Mouse (Mus musculus): ENCODE measurements around the gene Tm7sf2. TPM values are rescaled to one million over a fixed set of nuclear protein-coding genes. Genes with fewer than 3 reads are reported as not detected.

Gene Tm7sf2
- polyA plus RNA-seq, 1 experiment from 2014 or later = 7.6 TPM

DNA sequence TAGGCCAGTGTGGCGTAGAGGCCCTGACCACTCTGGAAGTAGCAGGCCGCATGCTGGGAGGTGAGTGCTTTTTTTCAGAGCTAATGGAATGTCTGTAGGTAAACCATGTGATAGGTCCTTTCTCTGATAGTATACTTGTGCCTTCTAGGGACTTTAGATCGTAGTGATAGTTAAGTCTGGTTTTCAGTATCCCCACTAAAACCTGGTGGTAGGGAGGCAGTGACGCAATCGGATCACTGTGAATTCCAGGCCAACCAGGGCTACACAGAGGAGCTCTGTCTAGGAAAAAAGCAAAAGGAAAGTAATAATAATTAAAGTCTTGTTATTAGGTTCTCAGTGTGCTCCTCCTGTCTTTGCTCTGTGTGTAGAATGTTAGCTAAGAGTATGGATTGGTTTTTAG lies 9.7 kb downstream of the Tm7sf2 start:
- Histone ChIP-seq H3K4me3 (ENCODE audit: control insufficient read depth in 1 of 2, insufficient read depth in 1 of 2, low read depth in 1 of 2, low read length in 2 of 2) (peak overlapping the region; percentile 81 to 88), H3K27ac (replicated peaks in 1 of 2; ENCODE audit: control insufficient read depth in 1 of 2, insufficient read depth in 1 of 2, low read depth in 2 of 2, low read length in 2 of 2) (peak overlapping the region in 1 of 2 experiments; percentile 82; a peak in 2 of 4 replicates), H3K4me2 (ENCODE audit: low read length) (peak overlapping the region; percentile 86), H3K9me3 (ENCODE audit: control insufficient read depth, low read length) (no peaks in the 10 kb centered on the region), H3K36me3 (ENCODE audit: control insufficient read depth, insufficient read depth, low read length) (peaks cover 45% of the 10 kb centered on the region), H3K9ac (ENCODE audit: low read length) (peak overlapping the region; percentile 94), H3K27me3 (ENCODE audit: control insufficient read depth, insufficient read depth, low read length) (no peaks in the 10 kb centered on the region), H3K4me1 (ENCODE audit: control insufficient read depth in 2 of 2, insufficient read depth in 2 of 2, low read length in 2 of 2) (peaks cover 9 to 33% of the 10 kb centered on the region in 2 experiments)
- 26% methylated on average over 5 of the region's 5 CpGs for WGBS
- ATAC-seq (ENCODE audit: insufficient number of reproducible peaks, insufficient read depth, low FRiP score, low read depth) = no peak

DNA sequence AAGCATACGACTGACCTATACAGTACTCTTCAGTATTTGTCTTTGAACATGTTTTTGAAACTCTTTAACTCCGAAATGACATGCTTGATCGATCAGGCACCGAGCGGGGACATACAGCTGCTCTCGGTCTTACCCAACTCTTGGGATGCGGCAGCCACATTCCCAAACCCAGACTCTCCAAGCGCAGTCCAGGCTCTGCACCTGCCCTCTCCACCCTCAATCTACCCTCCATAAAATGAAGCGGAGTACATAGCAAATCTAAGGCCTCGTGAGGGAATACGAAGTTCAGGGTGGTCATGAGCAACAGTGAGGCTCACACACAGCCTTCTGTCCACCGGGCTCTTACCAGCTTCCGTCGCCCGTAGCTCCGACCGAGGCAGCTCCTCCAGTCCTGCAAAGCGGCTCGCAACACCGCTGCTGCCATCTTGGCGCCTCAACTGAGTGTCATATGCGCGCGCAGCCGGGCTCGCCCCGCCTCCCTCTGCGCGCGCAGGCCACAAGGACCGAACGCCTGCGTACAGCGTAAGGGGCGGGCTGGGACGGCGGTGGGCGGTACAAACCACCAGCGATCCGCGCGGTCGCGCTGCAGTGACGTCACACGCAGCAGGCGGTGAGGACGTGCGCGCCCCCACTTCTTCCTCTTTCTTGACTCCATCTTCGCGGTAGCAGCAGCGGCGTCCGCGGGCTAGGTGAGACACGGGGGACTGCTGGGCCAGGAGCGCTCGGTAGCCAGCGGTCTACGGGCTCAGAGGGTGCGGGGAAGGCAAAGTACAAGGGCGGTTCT lies 10.7 kb downstream of the Tm7sf2 start, which contains the start of the genes Mrpl49 and Fau:
Mrpl49 (minus strand) TSS at position 473 of the 784 bp plus-strand sequence.
Fau (plus strand) TSS at position 532 of the 784 bp plus-strand sequence.
- peak within 1 kb of the TSS; percentile 88 to 91 for H3K4me3 ChIP-seq (ENCODE audit: control insufficient read depth in 1 of 2, insufficient read depth in 1 of 2, low read depth in 1 of 2, low read length in 2 of 2)
- WGBS = under 1% methylated on average over 62 of the region's 63 CpGs
- H3K9ac ChIP-seq (ENCODE audit: low read length) = peak within 1 kb of the TSS; percentile 94
- peak; percentile 89 for ATAC-seq (ENCODE audit: insufficient number of reproducible peaks, insufficient read depth, low FRiP score, low read depth)
- peaks cover 53% of the 10 kb centered on the region for H3K36me3 ChIP-seq (ENCODE audit: control insufficient read depth, insufficient read depth, low read length)
- peaks cover 8 to 29% of the 10 kb centered on the region in 2 experiments for H3K4me1 ChIP-seq (ENCODE audit: control insufficient read depth in 2 of 2, insufficient read depth in 2 of 2, low read length in 2 of 2)
- no peaks in the 10 kb centered on the region for H3K9me3 ChIP-seq (ENCODE audit: control insufficient read depth, low read length)
- peak within 1 kb of the TSS; percentile 61 to 82 for H3K27ac ChIP-seq (replicated peaks in 1 of 2; ENCODE audit: control insufficient read depth in 1 of 2, insufficient read depth in 1 of 2, low read depth in 2 of 2, low read length in 2 of 2)
- peak within 1 kb of the TSS; percentile 87 for H3K4me2 ChIP-seq (ENCODE audit: low read length)
- no peaks in the 10 kb centered on the region for H3K27me3 ChIP-seq (ENCODE audit: control insufficient read depth, insufficient read depth, low read length)

DNA sequence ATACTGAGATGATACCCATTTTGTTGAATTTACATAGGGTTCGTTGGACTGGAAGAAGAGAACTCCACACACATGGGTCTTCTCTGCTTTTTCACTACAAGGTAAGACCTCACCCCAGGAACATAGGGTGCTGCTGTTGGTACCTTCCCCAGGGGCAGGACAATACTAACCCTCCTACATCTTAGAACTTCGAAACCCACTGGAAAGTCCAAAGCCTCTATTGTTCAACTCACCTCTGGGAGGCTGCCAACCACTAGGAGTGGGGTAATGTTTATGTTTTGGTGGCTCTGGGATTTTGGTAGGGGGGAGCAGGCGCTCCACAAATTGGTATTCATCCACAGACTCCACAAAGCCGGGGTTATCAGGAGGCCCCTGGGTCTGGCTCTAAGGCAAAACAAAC lies 11.5 kb downstream of the Tm7sf2 start:
- no peaks in the 10 kb centered on the region for H3K27me3 ChIP-seq (ENCODE audit: control insufficient read depth, insufficient read depth, low read length)
- no peaks in the 10 kb centered on the region for H3K9me3 ChIP-seq (ENCODE audit: control insufficient read depth, low read length)
- WGBS = 64% methylated on average over 4 of the region's 4 CpGs
- peak overlapping the region; percentile 87 for H3K4me2 ChIP-seq (ENCODE audit: low read length)
- no peak for ATAC-seq (ENCODE audit: insufficient number of reproducible peaks, insufficient read depth, low FRiP score, low read depth)
- H3K4me3 ChIP-seq (ENCODE audit: control insufficient read depth in 1 of 2, insufficient read depth in 1 of 2, low read depth in 1 of 2, low read length in 2 of 2) = peak overlapping the region; percentile 88 to 91
- H3K4me1 ChIP-seq (ENCODE audit: control insufficient read depth in 2 of 2, insufficient read depth in 2 of 2, low read length in 2 of 2) = peaks cover 2 to 20% of the 10 kb centered on the region in 2 experiments; a peak in 3 of 4 replicates
- peaks cover 61% of the 10 kb centered on the region for H3K36me3 ChIP-seq (ENCODE audit: control insufficient read depth, insufficient read depth, low read length)
- peak overlapping the region in 1 of 2 experiments; percentile 58; a peak in 1 of 4 replicates for H3K27ac ChIP-seq (replicated peaks in 1 of 2; ENCODE audit: control insufficient read depth in 1 of 2, insufficient read depth in 1 of 2, low read depth in 2 of 2, low read length in 2 of 2)
- H3K9ac ChIP-seq (ENCODE audit: low read length) = peak overlapping the region; percentile 94

DNA sequence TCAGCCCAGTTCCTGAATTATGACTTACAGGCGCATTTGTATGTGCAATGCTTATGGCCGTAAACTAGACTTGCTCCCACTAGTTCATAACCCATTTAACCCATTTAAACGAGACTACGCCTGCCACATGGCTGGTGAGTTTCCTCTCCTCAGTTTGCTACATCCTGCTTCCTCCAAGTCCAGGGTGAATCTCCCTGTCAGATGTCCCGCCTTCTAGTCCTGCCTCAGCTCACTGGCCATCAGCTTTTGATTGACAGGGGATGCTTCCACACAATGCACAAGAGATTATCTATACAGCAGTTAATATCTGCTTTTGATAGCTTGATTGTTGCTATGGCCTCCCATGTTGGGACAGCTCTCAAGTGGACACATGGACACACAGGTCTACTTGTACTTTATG lies 13.9 kb downstream of the Tm7sf2 start:
- Histone ChIP-seq H3K27me3 (ENCODE audit: control insufficient read depth, insufficient read depth, low read length) (no peaks in the 10 kb centered on the region), H3K36me3 (ENCODE audit: control insufficient read depth, insufficient read depth, low read length) (peaks cover 78% of the 10 kb centered on the region), H3K9ac (ENCODE audit: low read length) (no peak overlapping the region), H3K27ac (replicated peaks in 1 of 2; ENCODE audit: control insufficient read depth in 1 of 2, insufficient read depth in 1 of 2, low read depth in 2 of 2, low read length in 2 of 2) (no peak overlapping the region), H3K9me3 (ENCODE audit: control insufficient read depth, low read length) (no peaks in the 10 kb centered on the region), H3K4me3 (ENCODE audit: control insufficient read depth in 1 of 2, insufficient read depth in 1 of 2, low read depth in 1 of 2, low read length in 2 of 2) (no peak overlapping the region), H3K4me1 (ENCODE audit: control insufficient read depth in 2 of 2, insufficient read depth in 2 of 2, low read length in 2 of 2) (peaks cover 2 to 17% of the 10 kb centered on the region in 2 experiments; a peak in 3 of 4 replicates), H3K4me2 (ENCODE audit: low read length) (no peak overlapping the region)
- 77% methylated on average over 5 of the region's 5 CpGs for WGBS
- ATAC-seq (ENCODE audit: insufficient number of reproducible peaks, insufficient read depth, low FRiP score, low read depth) = no peak

DNA sequence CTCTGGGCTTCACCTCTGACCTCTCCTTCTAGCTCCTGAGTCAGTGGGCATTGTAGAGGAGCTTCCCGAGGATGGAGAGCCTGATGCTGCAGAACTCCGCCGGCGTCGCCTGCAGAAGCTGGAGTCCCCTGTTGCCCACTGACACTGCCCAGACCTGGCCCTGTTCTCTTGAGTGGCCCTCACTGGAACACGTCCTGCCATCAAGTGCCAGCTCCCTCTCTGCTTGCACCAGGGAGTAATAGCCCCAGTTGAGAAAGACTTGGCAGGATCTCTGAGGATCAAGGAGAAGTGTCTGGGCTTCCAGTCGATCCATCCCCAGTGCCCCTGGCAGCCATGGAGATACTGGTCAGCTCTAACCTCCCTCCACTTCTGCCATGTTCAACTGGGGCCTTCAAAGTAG lies 15.7 kb downstream of the Tm7sf2 start:
- Histone ChIP-seq H3K4me3 (ENCODE audit: control insufficient read depth in 1 of 2, insufficient read depth in 1 of 2, low read depth in 1 of 2, low read length in 2 of 2) (no peak overlapping the region), H3K27ac (replicated peaks in 1 of 2; ENCODE audit: control insufficient read depth in 1 of 2, insufficient read depth in 1 of 2, low read depth in 2 of 2, low read length in 2 of 2) (no peak overlapping the region), H3K4me2 (ENCODE audit: low read length) (no peak overlapping the region), H3K9me3 (ENCODE audit: control insufficient read depth, low read length) (no peaks in the 10 kb centered on the region), H3K9ac (ENCODE audit: low read length) (no peak overlapping the region), H3K4me1 (ENCODE audit: control insufficient read depth in 2 of 2, insufficient read depth in 2 of 2, low read length in 2 of 2) (peaks cover 7 to 18% of the 10 kb centered on the region in 2 experiments), H3K27me3 (ENCODE audit: control insufficient read depth, insufficient read depth, low read length) (no peaks in the 10 kb centered on the region), H3K36me3 (ENCODE audit: control insufficient read depth, insufficient read depth, low read length) (peaks cover 82% of the 10 kb centered on the region)
- ATAC-seq (ENCODE audit: insufficient number of reproducible peaks, insufficient read depth, low FRiP score, low read depth) = no peak
- WGBS = 78% methylated on average over 7 of the region's 7 CpGs

DNA sequence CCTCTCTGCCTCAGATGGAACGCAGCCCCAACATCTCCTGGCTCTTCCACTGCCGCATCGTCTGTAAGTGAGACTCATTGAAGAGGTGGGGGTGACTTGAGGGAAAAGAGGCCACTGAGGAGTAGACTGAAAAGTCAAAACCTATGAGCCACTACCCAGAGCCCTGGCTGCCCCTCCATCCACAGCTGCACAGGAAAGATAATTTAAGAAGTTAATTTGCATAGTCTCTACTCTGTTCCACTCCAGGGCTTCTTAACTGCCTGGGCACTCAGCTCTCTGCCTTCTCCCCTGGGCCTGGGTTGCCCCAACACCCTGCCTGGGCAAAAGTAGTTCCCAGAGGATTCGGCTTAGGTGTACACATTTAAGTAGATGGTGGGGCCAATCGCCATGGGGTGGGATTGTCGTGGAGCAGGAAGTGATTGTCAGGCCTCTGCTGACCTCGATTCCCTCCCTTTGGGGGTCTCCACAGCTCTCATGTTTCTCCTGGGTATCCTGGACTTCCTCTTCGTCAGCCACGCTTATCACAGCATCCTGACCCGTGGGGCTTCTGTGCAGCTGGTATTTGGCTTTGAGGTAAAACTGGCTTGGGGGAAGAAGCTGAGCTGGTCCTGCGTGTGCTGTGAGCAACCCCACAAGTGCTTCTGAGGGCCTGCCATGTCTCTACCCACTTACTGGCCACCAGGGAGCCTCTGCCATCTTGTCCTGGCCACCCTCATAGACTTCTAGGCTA lies 19.3 kb downstream of the Tm7sf2 start:
- H3K4me2 ChIP-seq (ENCODE audit: low read length) = no peak overlapping the region

DNA sequence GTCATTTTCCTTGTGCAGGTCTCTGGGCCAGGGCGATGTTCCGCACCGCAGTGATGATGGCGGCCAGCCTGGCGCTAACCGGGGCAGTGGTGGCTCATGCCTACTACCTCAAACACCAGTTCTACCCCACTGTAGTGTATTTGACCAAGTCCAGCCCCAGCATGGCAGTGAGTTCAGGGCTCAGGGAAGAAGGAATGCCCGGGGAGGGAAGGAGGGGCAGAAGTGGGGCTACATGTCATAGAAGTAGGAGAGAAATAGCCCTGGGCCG lies 20.3 kb downstream of the Tm7sf2 start:
- H3K9me3 ChIP-seq (ENCODE audit: control insufficient read depth, low read length) = no peaks in the 10 kb centered on the region
- WGBS = 80% methylated on average over 8 of the region's 8 CpGs
- H3K4me1 ChIP-seq (ENCODE audit: control insufficient read depth in 2 of 2, insufficient read depth in 2 of 2, low read length in 2 of 2) = peaks cover 6 to 19% of the 10 kb centered on the region in 2 experiments; a peak in 3 of 4 replicates
- no peak for ATAC-seq (ENCODE audit: insufficient number of reproducible peaks, insufficient read depth, low FRiP score, low read depth)
- peak overlapping the region; percentile 91 for H3K9ac ChIP-seq (ENCODE audit: low read length)
- H3K36me3 ChIP-seq (ENCODE audit: control insufficient read depth, insufficient read depth, low read length) = peaks cover 48% of the 10 kb centered on the region
- peak overlapping the region; percentile 89 for H3K4me2 ChIP-seq (ENCODE audit: low read length)
- H3K27ac ChIP-seq (replicated peaks in 1 of 2; ENCODE audit: control insufficient read depth in 1 of 2, insufficient read depth in 1 of 2, low read depth in 2 of 2, low read length in 2 of 2) = no peak overlapping the region; a peak in 1 of 4 replicates
- H3K27me3 ChIP-seq (ENCODE audit: control insufficient read depth, insufficient read depth, low read length) = no peaks in the 10 kb centered on the region
- peak overlapping the region; percentile 88 to 90 for H3K4me3 ChIP-seq (ENCODE audit: control insufficient read depth in 1 of 2, insufficient read depth in 1 of 2, low read depth in 1 of 2, low read length in 2 of 2)

More for the DNA sequence above, 19.3 kb downstream of the Tm7sf2 start:
- no peak overlapping the region for H3K27ac ChIP-seq (replicated peaks in 1 of 2; ENCODE audit: control insufficient read depth in 1 of 2, insufficient read depth in 1 of 2, low read depth in 2 of 2, low read length in 2 of 2)
- H3K36me3 ChIP-seq (ENCODE audit: control insufficient read depth, insufficient read depth, low read length) = peaks cover 59% of the 10 kb centered on the region
- ATAC-seq (ENCODE audit: insufficient number of reproducible peaks, insufficient read depth, low FRiP score, low read depth) = no peak
- H3K27me3 ChIP-seq (ENCODE audit: control insufficient read depth, insufficient read depth, low read length) = no peaks in the 10 kb centered on the region
- H3K4me3 ChIP-seq (ENCODE audit: control insufficient read depth in 1 of 2, insufficient read depth in 1 of 2, low read depth in 1 of 2, low read length in 2 of 2) = no peak overlapping the region
- no peaks in the 10 kb centered on the region for H3K9me3 ChIP-seq (ENCODE audit: control insufficient read depth, low read length)
- no peak overlapping the region for H3K9ac ChIP-seq (ENCODE audit: low read length)
- 81% methylated on average over 11 of the region's 11 CpGs for WGBS
- H3K4me1 ChIP-seq (ENCODE audit: control insufficient read depth in 2 of 2, insufficient read depth in 2 of 2, low read length in 2 of 2) = peaks cover 6 to 19% of the 10 kb centered on the region in 2 experiments; a peak in 3 of 4 replicates
